Mouse (Mus musculus) layer of hippocampus, postnatal 25 days (tissue): Measurements from ENCODE around the gene Bcl2. TPM values are rescaled to one million over a fixed set of nuclear protein-coding genes. Genes with fewer than 3 reads are reported as not detected.

ENCODE experiments used
- DNase-seq, 2 experiments: peaks; one replicate each; pipeline ENCODE4 v3.0.0; 2022; ENCODE audit warnings: mixed read lengths in 2 of 2, low spot score in 1 of 2; ENCODE audit errors: extremely low spot score in 1 of 2
- total RNA-seq, 2 experiments: library from RNA; stranded (reverse); gene quantifications; 2 replicates each; pipeline ENCODE4 v1.2.3; 2021

The Bcl2 gene
- total RNA-seq, 2 experiments from 2014 or later = 8.3 to 9.0 TPM

GRCm38 (mm10) chr1:106679800-106680515 is 34.1 kb downstream of the Bcl2 start:
- DNase-seq = no peak

- DNase-seq = no peak
These were observed 36.0 kb downstream of the Bcl2 start for GRCm38 (mm10) chr1:106678060-106678478.

GRCm38 (mm10) chr1:106666140-106667088 is 47.7 kb downstream of the Bcl2 start:
- no peak for DNase-seq

- DNase-seq = no peak
These were observed 49.1 kb downstream of the Bcl2 start for GRCm38 (mm10) chr1:106664978-106665377.

DNA sequence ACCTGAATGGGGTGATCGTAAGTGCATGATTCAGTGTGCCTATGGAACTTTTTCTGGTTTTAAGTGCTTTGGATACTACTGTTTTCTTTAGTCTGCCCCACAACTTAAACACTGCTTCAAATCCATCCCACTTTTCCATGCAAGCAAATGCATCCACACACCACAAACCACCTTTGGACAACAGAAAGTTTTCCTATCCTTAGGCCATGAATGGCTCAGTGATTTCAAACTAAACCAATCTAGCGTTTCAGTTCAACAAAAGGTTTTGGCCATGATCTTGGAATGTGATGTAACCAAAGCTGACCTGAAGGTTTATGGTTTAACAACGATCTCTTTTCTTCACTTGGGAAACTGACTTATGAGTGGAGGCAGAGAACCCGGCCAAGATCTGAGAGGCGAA is 51.6 kb downstream of the Bcl2 start:
- no peak for DNase-seq

GRCm38 (mm10) chr1:106658293-106658847 is 55.7 kb downstream of the Bcl2 start:
- no peak for DNase-seq

GRCm38 (mm10) chr1:106656207-106656738 is 57.8 kb downstream of the Bcl2 start:
- DNase-seq = no peak

- no peak for DNase-seq
These were observed 59.8 kb downstream of the Bcl2 start for GRCm38 (mm10) chr1:106654254-106654653.

DNA sequence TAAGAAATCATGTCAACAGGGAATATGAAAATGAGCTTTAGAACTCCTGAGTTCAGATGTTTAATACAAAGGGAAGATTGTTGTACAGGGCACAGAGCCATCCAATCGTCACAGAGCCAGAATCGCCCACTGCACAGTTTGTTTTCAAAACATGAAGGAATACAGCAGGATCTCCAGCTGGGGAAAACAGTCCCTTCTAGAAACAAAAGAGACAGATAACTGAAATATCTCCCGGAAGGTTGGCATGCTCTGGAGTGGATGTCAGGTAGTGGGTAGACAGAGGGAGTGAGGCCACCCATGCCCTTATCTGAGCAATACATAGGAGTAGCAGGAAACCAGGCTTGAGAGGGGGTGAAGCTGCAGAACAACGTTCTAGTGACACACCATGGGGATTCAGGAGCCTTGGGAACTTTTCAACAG is 60.6 kb downstream of the Bcl2 start:
- DNase-seq = no peak

- DNase-seq = no peak
These were observed 62.9 kb downstream of the Bcl2 start for GRCm38 (mm10) chr1:106651211-106651610.

DNA sequence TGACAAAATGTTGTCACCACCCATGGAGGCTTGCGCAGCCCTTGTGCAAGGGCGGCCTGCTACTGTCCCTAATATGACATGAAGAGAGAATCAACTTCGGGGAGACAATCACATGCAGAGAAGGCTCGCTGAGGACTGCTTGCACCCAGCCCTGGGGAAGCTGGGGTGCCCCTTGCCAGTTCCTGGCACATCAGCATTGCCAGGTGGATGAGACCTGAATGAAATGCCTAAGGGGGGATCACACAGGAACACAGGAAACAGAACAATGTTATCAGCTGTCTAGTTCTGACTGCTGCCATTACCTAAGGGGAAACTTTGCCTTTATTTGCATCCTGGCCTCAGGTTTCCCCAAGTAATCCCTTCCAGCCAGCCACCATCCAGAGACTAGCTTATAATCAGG is 63.6 kb downstream of the Bcl2 start:
- DNase-seq = no peak

- no peak for DNase-seq
These were observed 66.7 kb downstream of the Bcl2 start for GRCm38 (mm10) chr1:106647336-106647735.

GRCm38 (mm10) chr1:106644566-106644965 is 69.5 kb downstream of the Bcl2 start:
- DNase-seq = no peak

GRCm38 (mm10) chr1:106643527-106643926 is 70.5 kb downstream of the Bcl2 start:
- no peak for DNase-seq

DNA sequence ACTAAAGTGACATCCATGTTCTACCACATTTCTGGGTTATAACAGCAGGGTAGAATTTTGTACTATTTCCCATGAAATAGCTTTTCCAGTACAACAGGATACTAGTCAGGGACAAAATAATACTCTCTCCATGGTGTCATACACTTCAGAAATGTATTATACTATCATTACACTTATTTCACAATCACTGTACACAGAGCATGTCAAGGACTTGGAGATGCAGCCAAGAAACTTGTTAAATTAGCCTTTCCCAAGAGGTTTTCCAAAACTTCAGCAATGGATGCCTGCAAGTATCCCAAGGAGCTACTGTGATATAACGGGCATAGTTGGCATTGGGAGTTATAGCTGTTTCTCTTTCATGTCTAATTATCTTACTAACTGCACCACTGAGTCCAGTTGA is 73.5 kb downstream of the Bcl2 start:
- DNase-seq = no peak

DNA sequence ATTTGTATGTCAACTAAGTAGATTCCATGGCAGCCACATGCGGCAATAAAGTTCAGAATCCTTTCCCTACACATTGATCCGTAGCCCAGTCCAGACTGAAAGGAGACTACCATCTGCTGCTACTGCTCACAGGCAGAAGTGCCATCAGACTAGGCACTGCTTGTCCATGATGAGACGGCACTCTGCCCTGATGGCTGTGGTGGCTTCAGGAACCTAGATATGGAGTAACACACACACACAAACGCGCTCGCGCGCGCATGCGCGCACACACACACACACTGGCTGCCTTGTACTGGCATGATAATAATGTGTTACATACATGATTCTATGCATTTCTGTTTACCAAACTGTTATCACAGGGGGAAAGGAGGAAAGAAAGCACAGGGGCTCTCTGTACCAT is 76.4 kb downstream of the Bcl2 start:
- no peak for DNase-seq

DNA sequence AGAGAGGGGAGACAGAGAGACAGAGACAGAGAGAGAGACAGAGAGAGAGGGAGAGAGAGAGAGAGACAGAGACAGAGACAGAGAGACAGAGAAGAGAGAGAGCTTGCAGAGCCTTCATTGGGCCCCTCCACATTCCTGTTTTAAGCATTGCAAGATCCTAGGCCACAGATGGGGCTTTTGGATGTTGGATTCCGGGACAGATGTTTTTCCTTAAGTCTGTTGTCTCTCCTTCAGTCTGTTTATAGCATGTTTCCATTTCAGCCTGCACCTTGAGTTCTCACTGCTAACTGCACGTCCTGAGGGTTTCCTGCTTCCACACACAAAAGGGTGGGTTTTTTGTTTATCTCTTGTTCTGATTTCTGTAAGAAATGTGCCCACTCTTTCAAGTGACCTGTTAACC is 77.4 kb downstream of the Bcl2 start:
- no peak for DNase-seq

- DNase-seq = no peak
These were observed 80.9 kb downstream of the Bcl2 start for GRCm38 (mm10) chr1:106633207-106633606.

- no peak for DNase-seq
These were observed 82.1 kb downstream of the Bcl2 start for GRCm38 (mm10) chr1:106631869-106632463.

DNA sequence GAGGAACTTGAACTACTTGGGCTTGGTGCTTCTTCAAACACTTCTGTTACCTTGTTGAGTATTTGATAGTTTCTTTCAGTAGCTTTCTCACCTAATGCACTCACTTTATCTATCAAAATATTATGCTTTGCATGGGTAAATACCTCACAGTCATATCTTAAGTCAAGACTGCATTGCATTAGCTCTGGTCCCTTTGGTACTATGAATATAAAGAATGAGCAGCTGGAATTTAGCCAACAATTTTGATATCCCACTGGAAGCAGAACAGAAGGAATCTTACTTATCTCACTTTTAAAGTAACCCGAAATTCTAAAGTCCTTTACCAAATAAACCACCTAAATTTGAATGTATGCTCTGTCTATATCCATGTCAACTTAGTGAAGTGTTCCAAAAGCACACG is 83.1 kb downstream of the Bcl2 start:
- no peak for DNase-seq
